Mouse (Mus musculus) bone marrow macrophage, adult 2 months (primary cell): Measurements from ENCODE around the gene Actb.

ENCODE experiments used
- CTCF ChIP-seq: IDR thresholded peaks from 2 replicates; pipeline ENCODE4 v1.5.1; 2012; ENCODE audit warnings: low read depth, mild to moderate bottlenecking, low read length, moderate library complexity
- POLR2A ChIP-seq: IDR thresholded peaks from 2 replicates; pipeline ENCODE4 v1.6.1; 2012; ENCODE audit warnings: mild to moderate bottlenecking, low read depth, low read length, borderline replicate concordance

DNA sequence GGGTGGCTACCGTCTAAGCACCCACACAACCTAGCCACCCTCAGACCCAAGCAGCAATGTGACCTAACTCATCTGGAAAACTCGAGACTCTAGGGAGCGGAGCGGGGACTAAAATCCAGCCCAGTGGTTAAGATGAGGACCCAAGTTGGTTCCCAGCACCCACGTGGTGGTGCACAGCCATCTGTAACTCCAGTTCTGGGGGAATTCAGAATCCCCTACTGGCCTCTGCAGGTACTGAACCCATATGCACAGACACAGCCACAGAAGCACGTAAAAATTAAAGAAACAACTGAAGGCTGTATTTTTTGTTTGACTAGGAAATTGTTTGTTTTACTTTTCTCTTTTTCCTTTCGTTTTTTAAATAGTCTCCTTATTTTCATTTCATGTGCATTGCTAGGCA is 32.8 kb downstream of the Actb start:
- TF ChIP-seq POLR2A (no peak), CTCF (no peak)
